Mouse (Mus musculus) limb, embryonic 12.5 days (tissue): ENCODE data around the gene Calhm6. TPM values are rescaled to one million over a fixed set of nuclear protein-coding genes. Genes with fewer than 3 reads are reported as not detected.

ENCODE experiments used
- ATAC-seq: fragments of 200-750 bp; cut with Nextera tagmentation; 2 replicates; pipeline ENCODE4 v1.8.0; 2017; ENCODE audit warnings: low read depth, moderate TSS enrichment; ENCODE audit not compliant: insufficient number of reproducible peaks, insufficient read depth, low FRiP score, low TSS enrichment
- H3K27ac ChIP-seq: fragments of 300-500 bp; sonication (generic); 2 replicates; pipeline ENCODE4 v1.5.1; 2016; ENCODE audit warnings: mild to moderate bottlenecking, moderate library complexity
- H3K27me3 ChIP-seq: fragments of 300-500 bp; sonication (generic); 2 replicates; pipeline ENCODE4 v1.6.1; 2016; ENCODE audit warnings: mild to moderate bottlenecking, moderate library complexity
- H3K36me3 ChIP-seq: fragments of 300-500 bp; sonication (generic); 2 replicates; pipeline ENCODE4 v1.6.1; 2016; ENCODE audit warnings: mild to moderate bottlenecking, moderate library complexity
- H3K4me1 ChIP-seq: fragments of 300-500 bp; sonication (generic); replicated peaks from 2 replicates; pipeline ENCODE4 v1.6.1; 2016
- H3K4me2 ChIP-seq: fragments of 300-500 bp; sonication (generic); 2 replicates; pipeline ENCODE4 v1.6.1; 2016; ENCODE audit warnings: mild to moderate bottlenecking, moderate library complexity
- H3K4me3 ChIP-seq: fragments of 300-500 bp; sonication (generic); replicated peaks from 2 replicates; pipeline ENCODE4 v1.5.1; 2016; ENCODE audit warnings: mild to moderate bottlenecking
- H3K9ac ChIP-seq: fragments of 300-500 bp; sonication (generic); replicated peaks from 2 replicates; pipeline ENCODE4 v1.6.1; 2016; ENCODE audit warnings: mild to moderate bottlenecking, moderate library complexity
- H3K9me3 ChIP-seq: fragments of 300-500 bp; sonication (generic); 2 replicates; pipeline ENCODE4 v1.6.1; 2016; ENCODE audit warnings: mild to moderate bottlenecking, moderate library complexity
- WGBS: fragments of 180-500 bp; shearing (Covaris S2); methylation state at CpG from one replicate; pipeline ENCODE4 v1.1.7; 2016; 5-methylcytosine and 5-hydroxymethylcytosine counted together
- polyA plus RNA-seq: library from polyadenylated mRNA; unstranded; fragments of >200 nt; fragmentation: Nextera tagmentation; extraction: Ambion mirVana; gene quantifications from 2 replicates; pipeline ENCODE4 v1.2.1, GENCODE M21; 2016

The Calhm6 gene
- polyA plus RNA-seq, 1 experiment from 2014 or later, result 1.3 TPM

DNA sequence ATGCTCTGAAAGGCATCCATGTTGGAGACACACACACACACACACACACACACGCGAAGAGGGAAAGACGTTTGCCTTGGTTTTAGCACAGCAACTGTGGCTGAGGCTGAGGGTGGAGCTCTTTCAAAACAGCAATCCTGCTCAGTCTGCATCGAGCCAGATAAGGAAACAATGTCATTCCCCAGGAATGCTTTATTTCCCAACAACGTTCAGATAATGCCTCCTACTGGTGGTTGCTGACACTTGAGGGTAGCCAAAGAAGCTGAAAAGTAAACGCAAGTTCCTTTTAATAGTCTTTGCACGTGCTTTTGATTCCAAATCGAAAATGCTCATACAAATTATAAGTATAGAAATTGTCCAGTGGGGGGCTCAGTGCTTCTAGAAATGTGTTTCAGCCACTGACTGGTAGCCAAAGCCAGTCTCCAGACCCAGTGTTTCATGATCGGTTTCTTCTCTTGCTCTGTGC is 31.3 kb downstream of the Calhm6 start, which contains the start of gene Calhm5:
Gene Calhm5 (minus strand): TSS at position 102 of the 466 bp plus-strand sequence.
- Histone ChIP-seq H3K4me3 (peak within 1 kb of the TSS; percentile 20), H3K9me3 (no peaks in the 10 kb centered on the region), H3K9ac (no peak within 1 kb of the TSS; the same call in 1 of the 2 replicates), H3K27me3 (no peaks in the 10 kb centered on the region), H3K4me2 (peak within 1 kb of the TSS; percentile 45), H3K27ac (no peak within 1 kb of the TSS), H3K36me3 (no peaks in the 10 kb centered on the region), H3K4me1 (0 out of 2 replicates have a peak, but pooled peaks cover 3% of the 10 kb centered on the region)
- ATAC-seq, result peak; percentile 80
- 24% methylated on average over 9 of the region's 9 CpGs for WGBS

DNA sequence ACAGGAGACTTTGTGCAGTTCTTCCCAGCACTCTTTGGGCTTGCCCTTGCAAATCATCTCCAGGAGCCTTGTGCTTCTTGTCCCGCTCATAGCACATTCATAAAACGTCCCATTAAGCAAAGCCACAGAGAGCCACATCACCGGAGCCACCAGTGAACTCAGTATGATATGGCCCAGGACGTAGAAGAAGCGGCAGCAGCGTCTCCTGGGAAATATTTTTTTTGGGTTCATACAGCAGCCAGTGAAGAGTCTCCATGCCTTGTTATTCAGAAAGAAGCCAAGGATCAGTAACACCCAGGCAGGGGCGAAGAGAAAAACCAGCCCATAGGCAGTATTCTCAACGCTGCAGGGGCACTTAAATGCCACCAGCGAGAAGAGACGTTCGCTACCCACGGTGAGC is 31.8 kb downstream of the Calhm6 start:
- Histone ChIP-seq H3K4me3 (peak overlapping the region; percentile 20), H3K9ac (no peak overlapping the region; the same call in 1 of the 2 replicates), H3K27ac (no peak overlapping the region)

DNA sequence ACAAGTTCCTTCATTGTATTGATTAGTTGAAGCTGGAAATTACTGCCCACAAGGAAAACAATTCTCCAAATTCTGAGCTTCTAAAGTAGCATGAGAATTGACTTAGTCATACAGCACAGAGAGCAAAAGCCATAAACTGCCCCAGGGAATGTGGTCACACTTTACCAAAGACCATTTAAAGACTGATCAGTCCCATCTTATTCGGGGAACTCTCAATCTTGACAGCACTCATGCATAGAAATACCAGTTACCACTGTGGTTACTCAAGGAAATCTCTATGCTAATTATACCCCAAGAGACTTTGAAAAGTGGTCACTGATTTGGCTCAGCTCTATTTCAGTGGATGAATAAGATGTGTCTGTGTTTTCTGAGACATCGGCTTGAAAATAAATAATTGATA is 32.6 kb downstream of the Calhm6 start:
- Histone ChIP-seq H3K36me3 (no peaks in the 10 kb centered on the region), H3K4me3 (no peak overlapping the region), H3K4me2 (no peak overlapping the region), H3K9ac (no peak overlapping the region), H3K9me3 (no peaks in the 10 kb centered on the region), H3K27ac (no peak overlapping the region), H3K4me1 (0 out of 2 replicates have a peak, but pooled peaks cover 3% of the 10 kb centered on the region), H3K27me3 (no peaks in the 10 kb centered on the region)
- WGBS, result 76% methylated on average over 2 of the region's 2 CpGs
- ATAC-seq, result no peak

More for the DNA sequence above, 31.8 kb downstream of the Calhm6 start:
- Histone ChIP-seq H3K27me3 (no peaks in the 10 kb centered on the region), H3K4me1 (0 out of 2 replicates have a peak, but pooled peaks cover 3% of the 10 kb centered on the region), H3K9me3 (no peaks in the 10 kb centered on the region), H3K36me3 (no peaks in the 10 kb centered on the region), H3K4me2 (peak overlapping the region; percentile 45)
- 62% methylated on average over 12 of the region's 12 CpGs for WGBS
- ATAC-seq, result no peak

DNA sequence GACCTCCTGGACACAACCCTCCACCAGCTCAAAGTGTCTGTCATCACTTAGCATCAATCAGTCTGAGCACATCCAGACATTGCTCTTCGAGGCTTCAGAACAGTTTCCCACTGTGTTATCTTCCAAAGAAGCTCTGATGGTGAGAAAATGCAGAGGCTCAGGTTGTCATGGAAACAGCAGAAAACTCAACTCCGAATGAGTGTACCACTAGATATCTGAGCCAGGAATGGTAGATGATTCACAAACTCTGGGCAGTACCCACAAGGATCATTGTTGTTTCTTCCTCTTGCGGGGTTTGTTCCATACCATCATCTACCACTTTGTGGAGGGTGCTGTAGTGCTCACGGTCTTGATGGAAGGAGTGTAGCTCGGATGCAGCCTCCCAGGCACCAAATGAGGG is 35.9 kb downstream of the Calhm6 start:
- Histone ChIP-seq H3K27me3 (no peaks in the 10 kb centered on the region), H3K9ac (no peak overlapping the region), H3K4me2 (no peak overlapping the region), H3K36me3 (no peaks in the 10 kb centered on the region), H3K4me3 (no peak overlapping the region), H3K4me1 (0 out of 2 replicates have a peak, but pooled peaks cover 3% of the 10 kb centered on the region), H3K27ac (no peak overlapping the region), H3K9me3 (no peaks in the 10 kb centered on the region)
- no peak for ATAC-seq
- WGBS, result 62% methylated on average over 5 of the region's 5 CpGs

DNA sequence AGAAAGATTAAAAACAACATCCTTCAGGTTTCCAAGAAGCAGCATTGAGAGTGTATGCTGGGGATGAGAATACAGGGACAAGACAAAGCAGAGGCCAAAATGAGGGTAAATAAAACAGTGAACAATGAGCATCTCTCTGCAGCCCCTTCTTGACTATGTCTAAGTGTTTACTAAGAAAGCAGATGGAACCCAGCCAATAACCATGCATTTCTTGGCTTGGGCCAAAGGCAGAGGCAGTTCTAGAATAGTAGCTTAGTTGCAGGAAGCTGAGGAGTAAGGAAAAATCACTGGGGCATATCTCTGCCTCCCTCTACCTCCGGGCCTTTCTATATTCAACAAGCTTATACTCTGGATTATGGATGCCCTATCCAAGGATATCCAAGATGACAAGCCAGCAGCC is 37.3 kb downstream of the Calhm6 start:
- Histone ChIP-seq H3K27ac (no peak overlapping the region), H3K36me3 (no peaks in the 10 kb centered on the region), H3K9ac (no peak overlapping the region), H3K9me3 (no peaks in the 10 kb centered on the region), H3K4me2 (no peak overlapping the region), H3K4me3 (no peak overlapping the region), H3K27me3 (no peaks in the 10 kb centered on the region), H3K4me1 (no peaks in the 10 kb centered on the region)
- 74% methylated on average over 1 of the region's 1 CpGs for WGBS
- no peak for ATAC-seq

DNA sequence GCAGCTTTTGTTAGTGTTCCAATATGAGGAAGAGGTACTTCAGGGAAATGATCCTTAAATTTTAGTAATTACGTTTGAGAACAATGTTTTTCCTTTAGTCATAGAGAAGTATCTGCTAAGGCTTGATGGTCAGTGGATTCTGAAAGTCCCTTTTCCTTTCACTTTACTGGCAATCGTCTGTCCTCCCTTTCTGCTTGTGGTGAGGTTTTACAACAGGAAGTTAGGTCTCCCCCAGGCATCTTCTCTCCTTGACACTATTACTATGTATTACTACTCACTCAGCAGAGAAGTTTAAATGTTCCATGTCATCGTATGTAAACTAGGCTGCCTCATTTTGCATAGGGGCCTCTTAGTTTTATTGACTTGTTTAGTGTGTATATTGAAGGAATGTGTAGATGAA is 38.3 kb downstream of the Calhm6 start:
- Histone ChIP-seq H3K27me3 (no peaks in the 10 kb centered on the region), H3K9me3 (no peaks in the 10 kb centered on the region), H3K4me2 (no peak overlapping the region), H3K27ac (no peak overlapping the region), H3K36me3 (no peaks in the 10 kb centered on the region), H3K9ac (no peak overlapping the region), H3K4me3 (no peak overlapping the region), H3K4me1 (no peaks in the 10 kb centered on the region)
- ATAC-seq, result no peak
- WGBS, result 53% methylated on average over 3 of the region's 3 CpGs

DNA sequence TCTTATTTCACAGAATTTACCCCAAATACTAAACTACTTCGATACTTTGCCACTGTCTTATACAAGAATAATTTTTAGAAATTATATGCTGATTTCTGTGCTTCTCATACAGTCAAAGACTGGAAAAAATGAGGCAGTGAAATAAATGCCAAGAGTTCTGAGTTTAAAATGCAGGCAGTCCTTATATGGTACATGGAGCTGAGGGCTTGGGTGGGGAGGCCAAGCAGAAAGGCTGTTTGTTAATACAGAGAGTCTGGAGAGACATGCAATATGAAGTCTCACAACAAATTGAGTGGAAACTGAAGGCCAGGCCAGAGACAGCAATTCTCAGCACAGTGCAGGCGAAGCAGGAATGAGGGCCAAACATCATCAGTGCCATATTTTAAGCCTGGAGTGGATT is 39.3 kb downstream of the Calhm6 start:
- no peak overlapping the region for H3K9ac ChIP-seq
- H3K36me3 ChIP-seq, result no peaks in the 10 kb centered on the region
- 86% methylated on average over 2 of the region's 2 CpGs for WGBS
- no peak overlapping the region for H3K4me2 ChIP-seq
- no peak overlapping the region for H3K27ac ChIP-seq
- no peaks in the 10 kb centered on the region for H3K4me1 ChIP-seq
- no peak for ATAC-seq
- no peaks in the 10 kb centered on the region for H3K9me3 ChIP-seq
- H3K27me3 ChIP-seq, result no peaks in the 10 kb centered on the region
- no peak overlapping the region for H3K4me3 ChIP-seq

DNA sequence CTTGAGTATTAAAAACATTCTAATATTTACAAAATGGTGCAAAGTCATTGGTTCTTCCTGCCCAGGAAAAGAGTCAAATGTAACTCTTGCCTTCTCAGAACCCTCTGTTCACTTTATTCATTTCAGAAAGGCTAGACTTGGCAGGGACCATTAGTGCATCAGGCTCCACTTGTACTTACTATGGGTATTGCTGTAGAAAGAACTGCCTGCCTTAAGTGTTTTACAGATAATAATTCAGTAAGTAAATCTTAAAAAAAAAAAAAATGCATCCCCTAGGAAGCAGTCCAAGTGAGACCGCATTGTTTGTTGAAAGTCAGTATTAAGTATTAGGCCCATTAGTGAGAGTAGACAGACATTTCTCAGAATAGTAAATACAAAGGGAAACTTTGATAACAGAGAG is 41.3 kb downstream of the Calhm6 start:
- no peak overlapping the region for H3K9ac ChIP-seq
- no peaks in the 10 kb centered on the region for H3K27me3 ChIP-seq
- WGBS, result 88% methylated on average over 1 of the region's 1 CpGs
- H3K4me3 ChIP-seq, result no peak overlapping the region
- no peaks in the 10 kb centered on the region for H3K9me3 ChIP-seq
- no peak overlapping the region for H3K27ac ChIP-seq
- H3K4me1 ChIP-seq, result no peaks in the 10 kb centered on the region
- no peaks in the 10 kb centered on the region for H3K36me3 ChIP-seq
- ATAC-seq, result no peak
- no peak overlapping the region for H3K4me2 ChIP-seq

Other genes starting within 250 kb of the Calhm6 start
- gene Rsph4a, start 222.9 kb downstream of the Calhm6 start, polyA plus RNA-seq, result 0.05 TPM in 1 of 2 replicates, not detected in the other
- 28.0 and 28.1 TPM in 2 replicates for gene Zup1, start 176.7 kb downstream of the Calhm6 start, polyA plus RNA-seq
- 153 and 157 TPM in 2 replicates for gene Rwdd1, start 108.4 kb downstream of the Calhm6 start, polyA plus RNA-seq
- gene Trappc3l, start 90.4 kb downstream of the Calhm6 start, polyA plus RNA-seq, result not detected in 2 replicates
- gene Calhm4, start 83.7 kb downstream of the Calhm6 start, polyA plus RNA-seq, result not detected in 2 replicates
- gene Calhm5, start 31.5 kb downstream of the Calhm6 start, polyA plus RNA-seq, result 0.06 and 0.15 TPM in 2 replicates
- gene Dse, start 79.7 kb upstream of the Calhm6 start, polyA plus RNA-seq, result 39.0 and 42.7 TPM in 2 replicates
- gene Tspyl1, start 154.2 kb upstream of the Calhm6 start, polyA plus RNA-seq, result 84.8 and 91.3 TPM in 2 replicates
- gene Tspyl4, start 169.5 kb upstream of the Calhm6 start, polyA plus RNA-seq, result 24.5 and 25.7 TPM in 2 replicates